Mouse (Mus musculus) neural tube, embryonic 13.5 days (tissue): ENCODE measurements around the gene Ifnl3. TPM values are rescaled to one million over a fixed set of nuclear protein-coding genes. Genes with fewer than 3 reads are reported as not detected.

Source experiments
- ATAC-seq: fragments of 200-750 bp; cut with Nextera tagmentation; 2 replicates; pipeline ENCODE4 v1.8.0; 2017; ENCODE audit warnings: low read depth, mild to moderate bottlenecking, moderate TSS enrichment, moderate library complexity
- H3K27ac ChIP-seq: fragments of 300-500 bp; sonication (generic); replicated peaks from 2 replicates; pipeline ENCODE4 v1.5.1; 2015; ENCODE audit warnings: moderate library complexity, mild to moderate bottlenecking, inconsistent platforms
- H3K27me3 ChIP-seq: fragments of 300-500 bp; sonication (generic); 2 replicates; pipeline ENCODE4 v1.6.1; 2015; ENCODE audit warnings: mild to moderate bottlenecking, inconsistent platforms
- H3K36me3 ChIP-seq: fragments of 300-500 bp; sonication (generic); 2 replicates; pipeline ENCODE4 v1.6.1; 2015; ENCODE audit warnings: mild to moderate bottlenecking, inconsistent platforms
- H3K4me1 ChIP-seq: fragments of 300-500 bp; sonication (generic); replicated peaks from 2 replicates; pipeline ENCODE4 v1.6.1; 2015; ENCODE audit warnings: inconsistent platforms
- H3K4me2 ChIP-seq: fragments of 300-500 bp; sonication (generic); 2 replicates; pipeline ENCODE4 v1.6.1; 2015; ENCODE audit warnings: inconsistent platforms, mild to moderate bottlenecking, moderate library complexity
- H3K4me3 ChIP-seq: fragments of 300-500 bp; sonication (generic); 2 replicates; pipeline ENCODE4 v1.5.1; 2015; ENCODE audit warnings: mild to moderate bottlenecking, inconsistent platforms
- H3K9ac ChIP-seq: fragments of 300-500 bp; sonication (generic); 2 replicates; pipeline ENCODE4 v1.6.1; 2015; ENCODE audit warnings: moderate library complexity, mild to moderate bottlenecking, inconsistent platforms
- H3K9me3 ChIP-seq: fragments of 300-500 bp; sonication (generic); 2 replicates; pipeline ENCODE4 v1.6.1; 2016; ENCODE audit warnings: inconsistent platforms
- WGBS: fragments of 180-500 bp; shearing (Covaris S2); methylation state at CpG from one replicate; pipeline ENCODE4 v1.1.7; 2015; 5-methylcytosine and 5-hydroxymethylcytosine counted together
- polyA plus RNA-seq: library from polyadenylated mRNA; unstranded; fragments of >200 nt; fragmentation: Nextera tagmentation; extraction: Ambion mirVana; gene quantifications from 2 replicates; pipeline ENCODE4 v1.2.1, GENCODE M21; 2015

Gene Ifnl3
- polyA plus RNA-seq, 1 experiment from 2014 or later: not detected

DNA sequence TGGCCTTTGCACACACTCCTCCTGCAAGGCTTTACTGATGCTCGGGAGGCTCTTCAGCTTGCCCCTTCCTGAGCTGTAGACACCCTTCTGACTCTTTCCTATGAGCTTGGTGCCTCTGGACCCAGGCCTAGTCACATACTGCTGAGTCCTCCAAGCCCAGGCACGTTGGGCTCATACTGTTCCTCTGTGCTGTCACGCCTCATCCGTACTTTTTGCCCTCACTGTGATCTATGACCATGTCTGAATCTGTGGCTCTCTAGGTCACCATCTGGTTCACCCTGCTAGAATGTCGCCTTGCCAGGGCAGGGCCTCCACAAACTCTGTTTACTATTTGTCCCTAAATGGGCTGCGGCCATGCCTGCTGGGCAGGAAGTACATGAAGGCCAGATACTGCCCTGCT, 30.4 kb downstream of the Ifnl3 start:
- Histone ChIP-seq H3K4me1 (0 out of 2 replicates have a peak, but pooled peaks cover 4% of the 10 kb centered on the region), H3K4me3 (no peak overlapping the region), H3K27ac (no peak overlapping the region), H3K4me2 (no peak overlapping the region), H3K9ac (no peak overlapping the region), H3K36me3 (no peaks in the 10 kb centered on the region), H3K9me3 (no peaks in the 10 kb centered on the region), H3K27me3 (0 out of 2 replicates have a peak, but pooled peaks cover 2% of the 10 kb centered on the region)
- WGBS: 90% methylated on average over 6 of the region's 6 CpGs
- ATAC-seq: no peak

DNA sequence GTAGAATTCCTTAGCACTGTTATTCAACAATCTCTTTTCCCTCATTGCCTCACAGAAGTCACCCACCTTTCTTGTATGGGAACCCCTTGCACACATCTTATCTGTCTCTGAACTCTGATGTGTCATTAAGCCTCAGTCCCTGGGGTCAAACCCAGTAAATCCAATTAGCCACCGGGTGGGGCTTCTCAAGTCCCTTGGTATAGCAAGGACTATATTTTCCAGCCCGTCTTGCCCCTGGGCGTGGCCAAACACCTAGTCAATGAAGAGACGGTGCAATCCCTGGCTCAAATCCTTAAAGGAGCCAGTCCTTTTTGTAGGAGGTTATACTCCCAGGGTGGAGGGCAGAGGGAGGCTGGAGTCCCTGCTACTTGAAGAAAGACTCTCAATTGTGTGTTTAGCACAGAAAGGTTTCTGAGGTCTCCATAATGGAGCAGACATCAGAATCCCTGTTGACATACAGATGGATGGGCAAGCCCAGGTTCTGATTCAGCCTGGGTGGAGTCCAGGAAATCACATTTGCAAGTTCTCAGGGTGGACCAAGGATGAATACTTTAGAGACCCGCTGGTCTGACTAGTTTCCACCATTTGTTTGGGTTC, 33.4 kb downstream of the Ifnl3 start:
- 0 out of 2 replicates have a peak, but pooled peaks cover 7% of the 10 kb centered on the region for H3K4me1 ChIP-seq
- no peak overlapping the region for H3K4me2 ChIP-seq
- H3K36me3 ChIP-seq: peaks cover 27% of the 10 kb centered on the region
- no peak overlapping the region for H3K4me3 ChIP-seq
- H3K27me3 ChIP-seq: no peaks in the 10 kb centered on the region
- H3K9me3 ChIP-seq: no peaks in the 10 kb centered on the region
- ATAC-seq: no peak
- no peak overlapping the region for H3K9ac ChIP-seq
- H3K27ac ChIP-seq: no peak overlapping the region
- WGBS: 27% methylated on average over 5 of the region's 5 CpGs

DNA sequence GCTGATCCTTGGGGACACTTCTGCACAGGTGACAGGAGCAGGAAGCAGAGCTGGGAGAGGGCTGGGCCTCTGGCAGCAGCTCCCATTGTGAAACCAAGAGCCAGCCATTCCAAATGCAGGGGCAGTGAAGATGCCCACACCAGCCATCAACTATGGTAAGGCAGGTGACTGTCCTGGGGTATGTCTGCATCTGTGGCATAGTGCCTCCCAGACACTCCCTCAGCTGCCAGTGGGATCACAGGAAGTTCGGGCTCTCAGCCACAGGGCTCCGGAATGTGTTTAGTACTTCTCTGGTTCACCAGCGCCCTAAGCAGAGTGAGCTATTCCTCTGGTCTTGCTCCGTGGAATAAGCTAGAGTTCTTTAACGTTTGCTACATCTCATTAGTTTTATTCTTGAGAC, 34.4 kb downstream of the Ifnl3 start:
- Histone ChIP-seq H3K4me2 (no peak overlapping the region), H3K9ac (no peak overlapping the region), H3K4me3 (no peak overlapping the region), H3K4me1 (0 out of 2 replicates have a peak, but pooled peaks cover 7% of the 10 kb centered on the region), H3K36me3 (peaks cover 32% of the 10 kb centered on the region), H3K9me3 (no peaks in the 10 kb centered on the region), H3K27ac (no peak overlapping the region), H3K27me3 (no peaks in the 10 kb centered on the region)
- ATAC-seq: no peak
- WGBS: 69% methylated on average over 5 of the region's 5 CpGs

GRCm38 (mm10) chr7:28557708-28558107, 35.1 kb downstream of the Ifnl3 start:
- Histone ChIP-seq H3K4me2 (no peak overlapping the region), H3K27ac (no peak overlapping the region), H3K4me3 (no peak overlapping the region), H3K9me3 (no peaks in the 10 kb centered on the region), H3K4me1 (0 out of 2 replicates have a peak, but pooled peaks cover 7% of the 10 kb centered on the region), H3K27me3 (no peaks in the 10 kb centered on the region), H3K9ac (no peak overlapping the region), H3K36me3 (peaks cover 39% of the 10 kb centered on the region)
- ATAC-seq: no peak
- 80% methylated on average over 6 of the region's 6 CpGs for WGBS

DNA sequence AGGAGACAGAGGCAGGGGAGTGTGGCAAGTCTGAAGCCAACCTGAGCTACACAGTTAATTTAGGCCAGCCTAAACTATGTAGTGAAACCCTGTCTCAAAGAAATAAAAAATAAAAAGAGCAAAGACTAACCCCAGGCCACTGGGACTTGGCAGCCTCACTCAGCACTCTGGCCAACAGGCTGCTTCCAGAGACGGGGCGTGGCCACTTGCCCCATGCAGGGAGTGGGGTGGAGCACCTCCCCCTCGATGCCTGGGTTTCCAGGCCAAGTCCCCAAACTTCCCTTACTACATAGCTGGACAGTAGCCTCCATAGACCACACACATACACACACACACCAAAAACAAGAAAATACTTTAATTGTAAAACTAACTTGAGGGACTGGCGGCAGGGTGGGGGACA, 35.9 kb downstream of the Ifnl3 start:
- Histone ChIP-seq H3K27me3 (no peaks in the 10 kb centered on the region), H3K36me3 (peaks cover 46% of the 10 kb centered on the region), H3K4me3 (no peak overlapping the region), H3K9me3 (no peaks in the 10 kb centered on the region), H3K4me2 (no peak overlapping the region), H3K4me1 (0 out of 2 replicates have a peak, but pooled peaks cover 7% of the 10 kb centered on the region), H3K27ac (no peak overlapping the region), H3K9ac (0 out of 2 replicates have a peak overlapping the region, but pooled peaks have one; percentile 26)
- no peak for ATAC-seq
- WGBS: 59% methylated on average over 4 of the region's 4 CpGs

GRCm38 (mm10) chr7:28560856-28561255, 38.2 kb downstream of the Ifnl3 start:
- WGBS: 93% methylated on average over 10 of the region's 10 CpGs
- ATAC-seq: no peak
- Histone ChIP-seq H3K4me1 (0 out of 2 replicates have a peak, but pooled peaks cover 6% of the 10 kb centered on the region), H3K27me3 (no peaks in the 10 kb centered on the region), H3K9me3 (no peaks in the 10 kb centered on the region), H3K4me3 (no peak overlapping the region), H3K27ac (no peak overlapping the region), H3K9ac (no peak overlapping the region), H3K4me2 (no peak overlapping the region), H3K36me3 (peaks cover 70% of the 10 kb centered on the region)

DNA sequence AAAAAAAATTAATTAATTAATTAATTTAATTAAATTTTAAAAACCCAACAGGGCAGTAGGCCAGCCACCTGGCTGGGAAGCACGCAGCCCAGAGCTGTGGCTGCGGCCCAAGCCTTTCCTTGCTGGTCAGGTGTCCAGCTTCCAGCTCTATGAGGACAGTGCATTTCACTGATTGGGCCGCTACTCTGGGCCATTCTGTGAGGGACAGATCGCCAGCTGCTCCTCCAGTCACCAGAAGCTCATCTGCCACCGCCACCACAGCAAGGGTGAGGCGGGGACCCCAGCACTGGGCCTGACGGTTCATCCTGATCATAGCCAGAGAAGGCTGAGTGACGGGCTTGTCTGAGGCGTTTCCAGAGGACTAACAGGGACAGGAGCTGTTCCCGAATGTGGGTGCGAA, 39.3 kb downstream of the Ifnl3 start:
- H3K4me2 ChIP-seq: no peak overlapping the region
- 91% methylated on average over 11 of the region's 11 CpGs for WGBS
- no peak overlapping the region for H3K4me3 ChIP-seq
- H3K4me1 ChIP-seq: 0 out of 2 replicates have a peak, but pooled peaks cover 3% of the 10 kb centered on the region
- peaks cover 81% of the 10 kb centered on the region for H3K36me3 ChIP-seq
- no peaks in the 10 kb centered on the region for H3K9me3 ChIP-seq
- no peak for ATAC-seq
- H3K9ac ChIP-seq: no peak overlapping the region
- H3K27me3 ChIP-seq: no peaks in the 10 kb centered on the region
- no peak overlapping the region for H3K27ac ChIP-seq

GRCm38 (mm10) chr7:28562371-28562770, 39.7 kb downstream of the Ifnl3 start:
- Histone ChIP-seq H3K9ac (no peak overlapping the region), H3K27ac (no peak overlapping the region), H3K9me3 (no peaks in the 10 kb centered on the region), H3K27me3 (no peaks in the 10 kb centered on the region), H3K4me2 (no peak overlapping the region), H3K4me3 (no peak overlapping the region), H3K36me3 (peaks cover 85% of the 10 kb centered on the region), H3K4me1 (0 out of 2 replicates have a peak, but pooled peaks cover 3% of the 10 kb centered on the region)
- ATAC-seq: no peak
- WGBS: 86% methylated on average over 13 of the region's 13 CpGs

GRCm38 (mm10) chr7:28562951-28563350, 40.3 kb downstream of the Ifnl3 start:
- Histone ChIP-seq H3K36me3 (peaks cover 91% of the 10 kb centered on the region), H3K4me3 (no peak overlapping the region), H3K4me1 (0 out of 2 replicates have a peak, but pooled peaks cover 3% of the 10 kb centered on the region), H3K4me2 (no peak overlapping the region), H3K27ac (no peak overlapping the region), H3K9ac (no peak overlapping the region), H3K27me3 (no peaks in the 10 kb centered on the region), H3K9me3 (no peaks in the 10 kb centered on the region)
- no peak for ATAC-seq
- 94% methylated on average over 13 of the region's 13 CpGs for WGBS

- peaks cover 6% of the 10 kb centered on the region for H3K4me1 ChIP-seq
- ATAC-seq: no peak
- WGBS: 84% methylated on average over 5 of the region's 5 CpGs
- no peak overlapping the region for H3K4me2 ChIP-seq
- H3K4me3 ChIP-seq: no peak overlapping the region
- H3K9me3 ChIP-seq: no peaks in the 10 kb centered on the region
- no peaks in the 10 kb centered on the region for H3K27me3 ChIP-seq
- no peak overlapping the region for H3K9ac ChIP-seq
- H3K27ac ChIP-seq: no peak overlapping the region
- H3K36me3 ChIP-seq: peaks cover 75% of the 10 kb centered on the region
Observed at GRCm38 (mm10) chr7:28565407-28565806, 42.8 kb downstream of the Ifnl3 start.

- peaks cover 27% of the 10 kb centered on the region for H3K4me1 ChIP-seq
- H3K36me3 ChIP-seq: peaks cover 58% of the 10 kb centered on the region
- ATAC-seq: no peak
- H3K4me2 ChIP-seq: no peak overlapping the region
- no peak overlapping the region for H3K9ac ChIP-seq
- H3K4me3 ChIP-seq: no peak overlapping the region
- H3K9me3 ChIP-seq: no peaks in the 10 kb centered on the region
- WGBS: 87% methylated on average over 4 of the region's 4 CpGs
- no peak overlapping the region for H3K27ac ChIP-seq
- H3K27me3 ChIP-seq: no peaks in the 10 kb centered on the region
Observed at GRCm38 (mm10) chr7:28567539-28567938, 44.9 kb downstream of the Ifnl3 start.

- Histone ChIP-seq H3K4me3 (no peak overlapping the region), H3K9ac (no peak overlapping the region), H3K4me1 (peaks cover 31% of the 10 kb centered on the region), H3K9me3 (no peaks in the 10 kb centered on the region), H3K4me2 (no peak overlapping the region), H3K27me3 (no peaks in the 10 kb centered on the region), H3K36me3 (peaks cover 51% of the 10 kb centered on the region), H3K27ac (no peak overlapping the region)
- peak; percentile 10; the same call in 1 of the 2 replicates for ATAC-seq
Observed at GRCm38 (mm10) chr7:28568253-28568652, 45.6 kb downstream of the Ifnl3 start.
